Mouse (Mus musculus): Measurements from ENCODE around the gene Cacng8. TPM values are rescaled to one million over a fixed set of nuclear protein-coding genes. Genes with fewer than 3 reads are reported as not detected.
"Not testable (repeated sequence)": the region's sequence is repeated elsewhere in the genome, so short reads cannot be mapped to it uniquely, and the experiment has no call there.

The Cacng8 gene
- polyA plus RNA-seq, 1 experiment from 2014 or later: 19.0 TPM

GRCm38 (mm10) chr7:3389444-3390412 is 755 bp upstream of the Cacng8 start:
- no peaks in the 10 kb centered on the region for H3K27me3 ChIP-seq (replicated peaks)
- peak overlapping the region; percentile 35; the same call in 1 of the 2 replicates for H3K9ac ChIP-seq
- peak; percentile 69 for ATAC-seq (replicated peaks)
- H3K27ac ChIP-seq: peak overlapping the region; percentile 56
- 3% methylated on average over 16 of the region's 17 CpGs for WGBS
- peak overlapping the region; percentile 72 for H3K4me2 ChIP-seq
- peaks cover 50% of the 10 kb centered on the region for H3K4me1 ChIP-seq
- H3K9me3 ChIP-seq: no peaks in the 10 kb centered on the region
- peaks cover 8% of the 10 kb centered on the region for H3K36me3 ChIP-seq (replicated peaks)
- peak overlapping the region; percentile 55 for H3K4me3 ChIP-seq

- Histone ChIP-seq H3K4me3 (peak overlapping the region; percentile 55), H3K4me2 (peak overlapping the region; percentile 72), H3K27ac (peak overlapping the region; percentile 63), H3K4me1 (peaks cover 50% of the 10 kb centered on the region), H3K36me3 (replicated peaks) (peaks cover 9% of the 10 kb centered on the region), H3K9me3 (no peaks in the 10 kb centered on the region), H3K9ac (peak overlapping the region; percentile 59), H3K27me3 (replicated peaks) (no peaks in the 10 kb centered on the region)
- ATAC-seq (replicated peaks): peak; percentile 44
- WGBS: 1% methylated on average over 12 of the region's 12 CpGs
Observed at GRCm38 (mm10) chr7:3391081-3391451, 583 bp downstream of the Cacng8 start.

GRCm38 (mm10) chr7:3391809-3392208 is 1.3 kb downstream of the Cacng8 start:
- peaks cover 49% of the 10 kb centered on the region for H3K4me1 ChIP-seq
- 12% methylated on average over 4 of the region's 4 CpGs for WGBS
- H3K4me2 ChIP-seq: peak overlapping the region; percentile 72
- no peaks in the 10 kb centered on the region for H3K27me3 ChIP-seq (replicated peaks)
- ATAC-seq (replicated peaks): peak; percentile 40; the same call in 1 of the 2 replicates
- H3K9me3 ChIP-seq: no peaks in the 10 kb centered on the region
- H3K9ac ChIP-seq: peak overlapping the region; percentile 59; the same call in 1 of the 2 replicates
- H3K27ac ChIP-seq: peak overlapping the region; percentile 63; the same call in 1 of the 2 replicates
- H3K36me3 ChIP-seq (replicated peaks): peaks cover 9% of the 10 kb centered on the region
- H3K4me3 ChIP-seq: peak overlapping the region; percentile 55

GRCm38 (mm10) chr7:3397355-3397754 is 6.9 kb downstream of the Cacng8 start:
- Histone ChIP-seq H3K27ac (no peak overlapping the region), H3K4me2 (peak overlapping the region; percentile 31), H3K36me3 (replicated peaks) (peaks cover 9% of the 10 kb centered on the region), H3K9ac (no peak overlapping the region), H3K4me1 (peaks cover 25% of the 10 kb centered on the region), H3K9me3 (no peaks in the 10 kb centered on the region), H3K4me3 (no peak overlapping the region), H3K27me3 (replicated peaks) (no peaks in the 10 kb centered on the region)
- no peak for ATAC-seq (replicated peaks)
- WGBS: 43% methylated on average over 10 of the region's 10 CpGs

GRCm38 (mm10) chr7:3397797-3398196 is 7.3 kb downstream of the Cacng8 start:
- no peak overlapping the region for H3K27ac ChIP-seq
- peak; percentile 77 for ATAC-seq (replicated peaks)

GRCm38 (mm10) chr7:3398363-3398762 is 7.9 kb downstream of the Cacng8 start:
- Histone ChIP-seq H3K4me1 (peaks cover 16% of the 10 kb centered on the region), H3K36me3 (replicated peaks) (peaks cover 15% of the 10 kb centered on the region)
- not testable (repeated sequence) for H3K4me3 ChIP-seq; H3K9me3 ChIP-seq; H3K27ac ChIP-seq; H3K4me2 ChIP-seq; H3K27me3 ChIP-seq (replicated peaks); ATAC-seq (replicated peaks); H3K9ac ChIP-seq
- WGBS: 95% methylated on average over 8 of the region's 8 CpGs

More at GRCm38 (mm10) chr7:3397797-3398196, 7.3 kb downstream of the Cacng8 start:
- Histone ChIP-seq H3K36me3 (replicated peaks) (peaks cover 10% of the 10 kb centered on the region), H3K4me1 (peaks cover 20% of the 10 kb centered on the region), H3K27me3 (replicated peaks) (no peaks in the 10 kb centered on the region), H3K9me3 (no peaks in the 10 kb centered on the region), H3K4me3 (no peak overlapping the region), H3K4me2 (peak overlapping the region; percentile 31), H3K9ac (no peak overlapping the region)
- 11% methylated on average over 7 of the region's 7 CpGs for WGBS

- H3K27ac ChIP-seq: no peak overlapping the region
- no peaks in the 10 kb centered on the region for H3K9me3 ChIP-seq
- no peak overlapping the region for H3K4me3 ChIP-seq
- H3K9ac ChIP-seq: no peak overlapping the region
- H3K4me1 ChIP-seq: peaks cover 10% of the 10 kb centered on the region
- no peak for ATAC-seq (replicated peaks)
- H3K36me3 ChIP-seq (replicated peaks): peaks cover 6% of the 10 kb centered on the region
- no peaks in the 10 kb centered on the region for H3K27me3 ChIP-seq (replicated peaks)
- no peak overlapping the region for H3K4me2 ChIP-seq
Observed at GRCm38 (mm10) chr7:3399937-3400336, 9.5 kb downstream of the Cacng8 start.

GRCm38 (mm10) chr7:3409729-3410520 is 19.4 kb downstream of the Cacng8 start:
- H3K27me3 ChIP-seq (replicated peaks): peaks cover 18% of the 10 kb centered on the region
- no peak overlapping the region for H3K4me3 ChIP-seq
- no peaks in the 10 kb centered on the region for H3K9me3 ChIP-seq
- H3K4me2 ChIP-seq: no peak overlapping the region
- no peak for ATAC-seq (replicated peaks)
- H3K36me3 ChIP-seq (replicated peaks): no peaks in the 10 kb centered on the region
- H3K4me1 ChIP-seq: peaks cover 21% of the 10 kb centered on the region
- WGBS: 70% methylated on average over 11 of the region's 11 CpGs
- no peak overlapping the region for H3K27ac ChIP-seq
- H3K9ac ChIP-seq: no peak overlapping the region

GRCm38 (mm10) chr7:3411160-3411941 is 20.9 kb downstream of the Cacng8 start:
- WGBS: under 1% methylated on average over 33 of the region's 33 CpGs
- H3K4me3 ChIP-seq: peak overlapping the region; percentile 41
- peaks cover 19% of the 10 kb centered on the region for H3K27me3 ChIP-seq (replicated peaks)
- H3K36me3 ChIP-seq (replicated peaks): no peaks in the 10 kb centered on the region
- no peak overlapping the region; the same call in 1 of the 2 replicates for H3K9ac ChIP-seq
- no peak overlapping the region for H3K27ac ChIP-seq
- H3K4me2 ChIP-seq: peak overlapping the region; percentile 67
- ATAC-seq (replicated peaks): peak; percentile 87
- H3K4me1 ChIP-seq: peaks cover 27% of the 10 kb centered on the region
- H3K9me3 ChIP-seq: no peaks in the 10 kb centered on the region

GRCm38 (mm10) chr7:3412036-3412435 is 21.6 kb downstream of the Cacng8 start:
- no peak for ATAC-seq (replicated peaks)
- H3K27ac ChIP-seq: no peak overlapping the region
- no peaks in the 10 kb centered on the region for H3K9me3 ChIP-seq
- peak overlapping the region; percentile 67 for H3K4me2 ChIP-seq
- 2% methylated on average over 20 of the region's 20 CpGs for WGBS
- H3K4me3 ChIP-seq: peak overlapping the region; percentile 41
- H3K4me1 ChIP-seq: peaks cover 27% of the 10 kb centered on the region
- H3K27me3 ChIP-seq (replicated peaks): peaks cover 19% of the 10 kb centered on the region
- H3K9ac ChIP-seq: peak overlapping the region; percentile 26; the same call in 1 of the 2 replicates
- H3K36me3 ChIP-seq (replicated peaks): no peaks in the 10 kb centered on the region

GRCm38 (mm10) chr7:3414888-3415287 is 24.4 kb downstream of the Cacng8 start:
- Histone ChIP-seq H3K27ac (no peak overlapping the region), H3K27me3 (replicated peaks) (peaks cover 19% of the 10 kb centered on the region)
- ATAC-seq (replicated peaks): peak; percentile 0; the same call in 1 of the 2 replicates

More at GRCm38 (mm10) chr7:3414888-3415287, 24.4 kb downstream of the Cacng8 start:
- Histone ChIP-seq H3K9me3 (no peaks in the 10 kb centered on the region), H3K9ac (peak overlapping the region; percentile 58), H3K4me3 (peak overlapping the region; percentile 55), H3K4me2 (peak overlapping the region; percentile 77), H3K36me3 (replicated peaks) (no peaks in the 10 kb centered on the region), H3K4me1 (peaks cover 27% of the 10 kb centered on the region)
- WGBS: under 1% methylated on average over 47 of the region's 47 CpGs
